Mouse (Mus musculus): ENCODE measurements around the gene Atp2a1. TPM values are rescaled to one million over a fixed set of nuclear protein-coding genes. Genes with fewer than 3 reads are reported as not detected.
"Not testable (repeated sequence)": the region's sequence is repeated elsewhere in the genome, so short reads cannot be mapped to it uniquely, and the experiment has no call there.

Atp2a1 gene
- polyA plus RNA-seq, 1 experiment: 3.6 TPM

- 75% methylated on average over 6 of the region's 6 CpGs for WGBS
- no peak for DNase-seq (ENCODE audit: low read depth, low spot score)
Measured at GRCm38 (mm10) chr7:126424161-126424560, 38.7 kb downstream of the Atp2a1 start.

- 78% methylated on average over 5 of the region's 5 CpGs for WGBS
- DNase-seq (ENCODE audit: low read depth, low spot score): no peak
Measured at GRCm38 (mm10) chr7:126421756-126422155, 41.2 kb downstream of the Atp2a1 start.

GRCm38 (mm10) chr7:126418496-126418895, 44.4 kb downstream of the Atp2a1 start:
- WGBS: 33% methylated on average over 3 of the region's 3 CpGs

GRCm38 (mm10) chr7:126417606-126418005, 45.3 kb downstream of the Atp2a1 start:
- WGBS: 94% methylated on average over 4 of the region's 4 CpGs
- DNase-seq (ENCODE audit: low read depth, low spot score): no peak

More at GRCm38 (mm10) chr7:126418496-126418895, 44.4 kb downstream of the Atp2a1 start:
- DNase-seq (ENCODE audit: low read depth, low spot score): no peak

GRCm38 (mm10) chr7:126417045-126417444, 45.9 kb downstream of the Atp2a1 start:
- 74% methylated on average over 8 of the region's 8 CpGs for WGBS
- no peak for DNase-seq (ENCODE audit: low read depth, low spot score)

- no peak for DNase-seq (ENCODE audit: low read depth, low spot score)
- 73% methylated on average over 2 of the region's 2 CpGs for WGBS
Measured at GRCm38 (mm10) chr7:126416615-126417014, 46.3 kb downstream of the Atp2a1 start.

GRCm38 (mm10) chr7:126414725-126415124, 48.2 kb downstream of the Atp2a1 start, which contains the start of gene Cd19:
Cd19 (minus strand) TSS chr7:126414889.
- DNase-seq (ENCODE audit: low read depth, low spot score): no peak
- 85% methylated on average over 6 of the region's 6 CpGs for WGBS

- WGBS: 86% methylated on average over 4 of the region's 4 CpGs
- DNase-seq (ENCODE audit: low read depth, low spot score): no peak
Measured at GRCm38 (mm10) chr7:126411061-126411460, 51.8 kb downstream of the Atp2a1 start.

GRCm38 (mm10) chr7:126408686-126409085, 54.2 kb downstream of the Atp2a1 start:
- WGBS: 77% methylated on average over 2 of the region's 2 CpGs
- no peak for DNase-seq (ENCODE audit: low read depth, low spot score)

- 72% methylated on average over 8 of the region's 8 CpGs for WGBS
- not testable (repeated sequence) for DNase-seq (ENCODE audit: low read depth, low spot score)
Measured at GRCm38 (mm10) chr7:126402518-126402917, 60.4 kb downstream of the Atp2a1 start.

- WGBS: 5% methylated on average over 5 of the region's 5 CpGs
- DNase-seq (ENCODE audit: low read depth, low spot score): peak; percentile 60
Measured at GRCm38 (mm10) chr7:126399548-126399947, 63.4 kb downstream of the Atp2a1 start.

- WGBS: 81% methylated on average over 4 of the region's 4 CpGs
- no peak for DNase-seq (ENCODE audit: low read depth, low spot score)
Measured at GRCm38 (mm10) chr7:126397822-126398221, 65.1 kb downstream of the Atp2a1 start.

GRCm38 (mm10) chr7:126397221-126397620, 65.7 kb downstream of the Atp2a1 start:
- 64% methylated on average over 6 of the region's 6 CpGs for WGBS
- DNase-seq (ENCODE audit: low read depth, low spot score): no peak

- peak; percentile 95 for DNase-seq (ENCODE audit: low read depth, low spot score)
- WGBS: under 1% methylated on average over 59 of the region's 59 CpGs
Measured at GRCm38 (mm10) chr7:126396298-126397119, 66.4 kb downstream of the Atp2a1 start, which contains the start of gene Nfatc2ip. Nfatc2ip (minus strand) TSS chr7:126396737.

Other genes with a start within 250 kb of the Atp2a1 start
- 12.2 and 12.5 TPM in 2 replicates for gene Sbk1, start 190.5 kb downstream of the Atp2a1 start, polyA plus RNA-seq (2012; rRNA removed)
- gene Lat, start 93.5 kb downstream of the Atp2a1 start, polyA plus RNA-seq (2012; rRNA removed): 19.2 and 19.4 TPM in 2 replicates
- gene Spns1, start 85.7 kb downstream of the Atp2a1 start, polyA plus RNA-seq (2012; rRNA removed): 117 and 149 TPM in 2 replicates
- 7.5 and 8.4 TPM in 2 replicates for gene Nfatc2ip, start 66.4 kb downstream of the Atp2a1 start, polyA plus RNA-seq (2012; rRNA removed)
- gene Cd19, start 48.2 kb downstream of the Atp2a1 start, polyA plus RNA-seq (2012; rRNA removed): 14.5 and 18.3 TPM in 2 replicates
- 16.5 and 17.4 TPM in 2 replicates for gene Rabep2, start 34.3 kb downstream of the Atp2a1 start, polyA plus RNA-seq (2012; rRNA removed)
- gene Sh2b1, start 12.3 kb upstream of the Atp2a1 start, polyA plus RNA-seq (2012; rRNA removed): 43.2 and 51.9 TPM in 2 replicates
- gene Tufm, start 24.3 kb upstream of the Atp2a1 start, polyA plus RNA-seq (2012; rRNA removed): 163 and 178 TPM in 2 replicates
- gene Atxn2l, start 40.3 kb upstream of the Atp2a1 start, polyA plus RNA-seq (2012; rRNA removed): 63.3 and 106 TPM in 2 replicates
- gene Eif3c, start 103.3 kb upstream of the Atp2a1 start, polyA plus RNA-seq (2012; rRNA removed): 89.5 and 103 TPM in 2 replicates
- 1.6 and 3.5 TPM in 2 replicates for gene Apobr, start 121.8 kb upstream of the Atp2a1 start, polyA plus RNA-seq (2012; rRNA removed)
- 35.0 and 37.1 TPM in 2 replicates for gene Cln3, start 122.7 kb upstream of the Atp2a1 start, polyA plus RNA-seq (2012; rRNA removed)
- 0.16 and 0.37 TPM in 2 replicates for gene Il27, start 131.8 kb upstream of the Atp2a1 start, polyA plus RNA-seq (2012; rRNA removed)
- gene Nupr1, start 167.8 kb upstream of the Atp2a1 start, polyA plus RNA-seq (2012; rRNA removed): 37.6 and 54.5 TPM in 2 replicates
- 27.6 and 30.2 TPM in 2 replicates for gene Sgf29, start 186.2 kb upstream of the Atp2a1 start, polyA plus RNA-seq (2012; rRNA removed)
- gene Sult1a1, start 213.3 kb upstream of the Atp2a1 start, polyA plus RNA-seq (2012; rRNA removed): 8.5 and 9.5 TPM in 2 replicates
- 49.0 and 63.3 TPM in 2 replicates for gene Bola2, start 232.3 kb upstream of the Atp2a1 start, polyA plus RNA-seq (2012; rRNA removed)
- 8.8 and 12.0 TPM in 2 replicates for gene Slx1b, start 232.7 kb upstream of the Atp2a1 start, polyA plus RNA-seq (2012; rRNA removed)
- gene Coro1a, start 244.7 kb upstream of the Atp2a1 start, polyA plus RNA-seq (2012; rRNA removed): 137 and 143 TPM in 2 replicates

All from large intestine, adult 2 months (tissue).